Mouse (Mus musculus) central nervous system, embryonic 14 days (tissue): Measurements from ENCODE around the gene Gm8677. TPM values are rescaled to one million over a fixed set of nuclear protein-coding genes. Genes with fewer than 3 reads are reported as not detected.

Source experiments
- polyA plus RNA-seq: library from polyadenylated mRNA; depleted of rRNA; stranded (reverse); fragments of >200 nt; gene quantifications from 2 replicates; pipeline ENCODE4 v1.2.3, GENCODE M21; 2012; rRNA removed

The Gm8677 gene
- not detected in 2 replicates for polyA plus RNA-seq

GRCm38 (mm10) chr7:22534787-22535186 lies at the start of gene Gm8677:
TSS of gene Gm8677 (minus strand) at chr7:22534887.

GRCm38 (mm10) chr7:22565243-22565642 lies 30.6 kb upstream of the Gm8677 start, which contains the start of gene Gm4201:
TSS of gene Gm4201 (minus strand) at chr7:22565343.

GRCm38 (mm10) chr7:22522667-22523066 lies 12.0 kb downstream of the Gm8677 start, which contains the start of gene Vmn1r152:
TSS of gene Vmn1r152 (plus strand) at chr7:22522967.

GRCm38 (mm10) chr7:22499578-22499977 lies 35.1 kb downstream of the Gm8677 start, which contains the start of gene Vmn1r151:
TSS of gene Vmn1r151 (minus strand) at chr7:22499678.

Other genes with a start within 250 kb of the Gm8677 start
- gene Gm4187, start 205.2 kb downstream of the Gm8677 start, polyA plus RNA-seq = not detected in 2 replicates
- gene Gm8660, start 163.8 kb downstream of the Gm8677 start, polyA plus RNA-seq = not detected in 2 replicates
- gene Vmn1r148, start 121.3 kb downstream of the Gm8677 start, polyA plus RNA-seq = not detected in 2 replicates
- gene Vmn1r149, start 96.7 kb downstream of the Gm8677 start, polyA plus RNA-seq = not detected in 2 replicates
- not detected in 2 replicates for gene Gm10665, start 70.8 kb downstream of the Gm8677 start, polyA plus RNA-seq
- gene Vmn1r151, start 35.2 kb downstream of the Gm8677 start, polyA plus RNA-seq = not detected in 2 replicates
- gene Vmn1r152, start 11.9 kb downstream of the Gm8677 start, polyA plus RNA-seq = not detected in 2 replicates
- gene Gm4201, start 30.5 kb upstream of the Gm8677 start, polyA plus RNA-seq = not detected in 2 replicates
- not detected in 2 replicates for gene Gm4565, start 53.2 kb upstream of the Gm8677 start, polyA plus RNA-seq
- gene Vmn1r155, start 123.1 kb upstream of the Gm8677 start, polyA plus RNA-seq = not detected in 2 replicates
- gene Gm8693, start 157.4 kb upstream of the Gm8677 start, polyA plus RNA-seq = not detected in 2 replicates
- not detected in 2 replicates for gene Gm4567, start 184.8 kb upstream of the Gm8677 start, polyA plus RNA-seq
- gene Vmn1r157, start 226.8 kb upstream of the Gm8677 start, polyA plus RNA-seq = not detected in 2 replicates